Mouse (Mus musculus): Measurements from ENCODE around the gene Mrps6. TPM values are rescaled to one million over a fixed set of nuclear protein-coding genes. Genes with fewer than 3 reads are reported as not detected.

Gene Mrps6
- polyA plus RNA-seq, 1 experiment, result not detected

GRCm38 (mm10) chr16:92036701-92037100 lies 21.4 kb upstream of the Mrps6 start:
- no peaks in the 10 kb centered on the region; the same call in 1 of the 2 replicates for H3K9me3 ChIP-seq (ENCODE audit: control insufficient read depth, low read length)
- TF ChIP-seq GATA1 (IDR thresholded peaks at IDR 0.05; ENCODE audit: low read length) (no peak), TAL1 (IDR thresholded peaks at IDR 0.05; ENCODE audit: low read length) (no peak)
- no peak overlapping the region for H3K4me3 ChIP-seq (replicated peaks)
- no peaks in the 10 kb centered on the region for H3K27me3 ChIP-seq (ENCODE audit: control insufficient read depth)
- no peaks in the 10 kb centered on the region for H3K36me3 ChIP-seq (ENCODE audit: control insufficient read depth)
- H3K4me1 ChIP-seq (ENCODE audit: control insufficient read depth), result no peaks in the 10 kb centered on the region

DNA sequence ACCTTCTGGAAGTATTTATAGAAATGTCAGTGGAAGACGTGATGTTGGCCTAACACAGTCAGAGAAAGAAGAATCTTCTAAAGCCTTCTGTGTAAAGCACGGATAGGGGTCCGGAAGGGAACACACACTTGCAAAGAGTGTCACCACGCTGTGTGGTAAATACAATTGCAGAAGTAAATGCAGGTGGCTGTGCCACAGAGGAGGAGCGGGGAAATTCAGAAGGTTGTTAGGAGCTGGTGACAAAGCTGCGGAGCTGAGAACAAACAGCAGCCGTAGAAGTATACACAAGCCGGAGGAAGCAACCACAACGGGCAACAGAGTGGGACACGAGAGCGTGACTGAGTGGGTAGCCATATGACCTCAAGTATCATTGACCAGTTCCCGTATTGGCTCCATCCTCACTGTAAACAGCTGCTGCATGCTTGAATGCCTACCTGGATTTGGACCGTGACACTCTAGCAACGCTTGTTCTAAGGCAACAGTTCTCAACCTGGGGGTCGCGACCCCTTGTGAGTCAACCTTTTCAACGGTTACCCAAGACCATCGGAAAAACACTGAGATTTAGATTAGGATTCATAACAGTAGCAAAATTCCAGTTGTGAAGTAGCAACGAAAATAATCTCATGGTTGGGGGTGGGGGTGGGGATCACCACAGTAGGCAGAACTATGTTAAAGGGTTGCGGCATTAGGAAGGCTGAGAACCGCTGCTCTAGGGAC lies 20.0 kb upstream of the Mrps6 start:
- Histone ChIP-seq H3K4me3 (replicated peaks) (no peak overlapping the region), H3K4me1 (ENCODE audit: control insufficient read depth) (no peaks in the 10 kb centered on the region), H3K27me3 (ENCODE audit: control insufficient read depth) (no peaks in the 10 kb centered on the region), H3K9me3 (ENCODE audit: control insufficient read depth, low read length) (no peaks in the 10 kb centered on the region; the same call in 1 of the 2 replicates), H3K36me3 (ENCODE audit: control insufficient read depth) (no peaks in the 10 kb centered on the region)
- TF ChIP-seq GATA1 (IDR thresholded peaks at IDR 0.05; ENCODE audit: low read length) (no peak), TAL1 (IDR thresholded peaks at IDR 0.05; ENCODE audit: low read length) (no peak)

DNA sequence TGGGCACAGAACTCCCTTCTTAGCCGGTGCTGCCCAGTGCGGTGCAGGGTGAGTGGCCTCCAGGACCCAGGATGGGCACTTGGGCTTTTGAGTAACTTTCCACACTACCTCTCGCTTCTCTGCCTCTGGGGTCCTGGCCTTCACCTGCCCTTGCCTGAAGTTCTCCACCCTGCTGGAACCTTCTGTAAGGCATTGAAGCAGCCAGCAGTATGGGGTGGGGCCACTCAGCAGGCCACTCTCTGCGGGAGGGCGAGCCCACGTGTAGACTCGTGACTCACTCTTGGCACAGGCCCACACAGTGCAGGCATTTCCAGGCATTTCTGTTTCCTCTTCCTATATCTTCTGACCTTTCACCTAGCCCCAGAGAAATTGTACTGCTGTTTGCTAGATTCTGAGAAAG lies 18.6 kb upstream of the Mrps6 start:
- H3K4me3 ChIP-seq (replicated peaks), result no peak overlapping the region
- H3K27me3 ChIP-seq (ENCODE audit: control insufficient read depth), result no peaks in the 10 kb centered on the region
- H3K4me1 ChIP-seq (ENCODE audit: control insufficient read depth), result no peaks in the 10 kb centered on the region
- no peak for TF ChIP-seq TAL1 (IDR thresholded peaks at IDR 0.05; ENCODE audit: low read length)
- TF ChIP-seq GATA1 (IDR thresholded peaks at IDR 0.05; ENCODE audit: low read length), result no peak
- no peaks in the 10 kb centered on the region for H3K36me3 ChIP-seq (ENCODE audit: control insufficient read depth)
- no peaks in the 10 kb centered on the region; the same call in 1 of the 2 replicates for H3K9me3 ChIP-seq (ENCODE audit: control insufficient read depth, low read length)

- TF ChIP-seq GATA1 (IDR thresholded peaks at IDR 0.05; ENCODE audit: low read length) (no peak), TAL1 (IDR thresholded peaks at IDR 0.05; ENCODE audit: low read length) (no peak)
- H3K4me3 ChIP-seq (replicated peaks), result no peak overlapping the region
Observed at GRCm38 (mm10) chr16:92039966-92040365, 18.1 kb upstream of the Mrps6 start.

GRCm38 (mm10) chr16:92051777-92052310 lies 6.2 kb upstream of the Mrps6 start:
- TF ChIP-seq GATA1 (IDR thresholded peaks at IDR 0.05; ENCODE audit: low read length), result no peak
- no peak for TF ChIP-seq TAL1 (IDR thresholded peaks at IDR 0.05; ENCODE audit: low read length)
- Histone ChIP-seq H3K27me3 (ENCODE audit: control insufficient read depth) (peaks cover 11% of the 10 kb centered on the region), H3K9me3 (ENCODE audit: control insufficient read depth, low read length) (peaks cover 17% of the 10 kb centered on the region), H3K4me3 (replicated peaks) (no peak overlapping the region), H3K36me3 (ENCODE audit: control insufficient read depth) (peaks cover 7% of the 10 kb centered on the region), H3K4me1 (ENCODE audit: control insufficient read depth) (no peaks in the 10 kb centered on the region; the same call in 1 of the 2 replicates)

More at GRCm38 (mm10) chr16:92039966-92040365, 18.1 kb upstream of the Mrps6 start:
- no peaks in the 10 kb centered on the region for H3K27me3 ChIP-seq (ENCODE audit: control insufficient read depth)
- H3K4me1 ChIP-seq (ENCODE audit: control insufficient read depth), result no peaks in the 10 kb centered on the region
- no peaks in the 10 kb centered on the region; the same call in 1 of the 2 replicates for H3K9me3 ChIP-seq (ENCODE audit: control insufficient read depth, low read length)
- H3K36me3 ChIP-seq (ENCODE audit: control insufficient read depth), result no peaks in the 10 kb centered on the region

DNA sequence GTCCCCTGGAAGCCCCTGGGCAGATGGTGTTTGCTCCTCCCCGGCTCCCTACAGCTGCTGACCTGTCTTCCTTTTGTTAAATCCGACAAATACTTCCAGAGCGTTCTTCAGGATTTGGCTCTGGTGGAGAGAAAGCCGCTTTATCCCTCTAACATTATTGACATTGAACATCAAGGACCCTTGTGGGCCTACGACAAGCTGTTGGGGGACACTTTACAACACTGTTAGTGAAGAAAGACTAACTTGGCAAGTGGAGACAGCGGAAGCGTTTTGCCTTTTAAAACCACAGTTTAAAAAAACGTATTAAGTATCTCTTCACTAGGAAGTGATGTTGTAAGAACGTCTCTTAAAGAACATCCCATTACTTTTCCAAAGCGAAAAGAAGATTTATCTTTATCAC lies 5.5 kb upstream of the Mrps6 start:
- TF ChIP-seq GATA1 (IDR thresholded peaks at IDR 0.05; ENCODE audit: low read length), result no peak
- no peak for TF ChIP-seq TAL1 (IDR thresholded peaks at IDR 0.05; ENCODE audit: low read length)
- Histone ChIP-seq H3K27me3 (ENCODE audit: control insufficient read depth) (peaks cover 11% of the 10 kb centered on the region), H3K36me3 (ENCODE audit: control insufficient read depth) (peaks cover 7% of the 10 kb centered on the region), H3K4me3 (replicated peaks) (no peak overlapping the region), H3K4me1 (ENCODE audit: control insufficient read depth) (peaks cover 5% of the 10 kb centered on the region), H3K9me3 (ENCODE audit: control insufficient read depth, low read length) (peaks cover 17% of the 10 kb centered on the region)

- no peak for TF ChIP-seq GATA1 (IDR thresholded peaks at IDR 0.05; ENCODE audit: low read length)
- no peak; the same call in 2 of the 3 replicates for TF ChIP-seq TAL1 (IDR thresholded peaks at IDR 0.05; ENCODE audit: low read length)
- H3K27me3 ChIP-seq (ENCODE audit: control insufficient read depth), result peaks cover 19% of the 10 kb centered on the region
- H3K36me3 ChIP-seq (ENCODE audit: control insufficient read depth), result peaks cover 11% of the 10 kb centered on the region
- no peak overlapping the region for H3K4me3 ChIP-seq (replicated peaks)
- peaks cover 22% of the 10 kb centered on the region for H3K4me1 ChIP-seq (ENCODE audit: control insufficient read depth)
- peaks cover 17% of the 10 kb centered on the region for H3K9me3 ChIP-seq (ENCODE audit: control insufficient read depth, low read length)
Observed at GRCm38 (mm10) chr16:92056711-92057110, 1.4 kb upstream of the Mrps6 start.

- Histone ChIP-seq H3K9me3 (ENCODE audit: control insufficient read depth, low read length) (peaks cover 13% of the 10 kb centered on the region), H3K36me3 (ENCODE audit: control insufficient read depth) (peaks cover 14% of the 10 kb centered on the region), H3K4me1 (ENCODE audit: control insufficient read depth) (peaks cover 22% of the 10 kb centered on the region), H3K27me3 (ENCODE audit: control insufficient read depth) (peaks cover 17% of the 10 kb centered on the region), H3K4me3 (replicated peaks) (peak overlapping the region; percentile 85)
- TF ChIP-seq GATA1 (IDR thresholded peaks at IDR 0.05; ENCODE audit: low read length) (no peak), TAL1 (IDR thresholded peaks at IDR 0.05; ENCODE audit: low read length) (no peak)
Observed at GRCm38 (mm10) chr16:92057456-92057851, 616 bp upstream of the Mrps6 start.

All from erythroblast, embryonic 14.5 days (primary cell).